Mouse (Mus musculus) bone marrow macrophage, adult 2 months (primary cell): ENCODE measurements at regions not wholly inside any gene's neighbourhood (a gene's known extent, or its start where the extent isn't known, plus 50 kb on each side); places are given as distances from the start of the nearest gene placed in this dataset.

Experiments
- H3K27ac ChIP-seq: 2 replicates; pipeline ENCODE4 v1.5.1; 2012; ENCODE audit warnings: low read depth, low read length; ENCODE audit not compliant: insufficient read depth
- H3K4me1 ChIP-seq: 2 replicates; pipeline ENCODE4 v1.6.1; 2012; ENCODE audit warnings: low read length; ENCODE audit not compliant: control insufficient read depth, insufficient read depth
- H3K4me3 ChIP-seq: 2 replicates; pipeline ENCODE4 v1.5.1; 2012; ENCODE audit warnings: mild to moderate bottlenecking, low read length, moderate library complexity; ENCODE audit not compliant: insufficient read depth
- CTCF ChIP-seq: IDR thresholded peaks from 2 replicates; pipeline ENCODE4 v1.5.1; 2012; ENCODE audit warnings: low read depth, mild to moderate bottlenecking, low read length, moderate library complexity
- POLR2A ChIP-seq: IDR thresholded peaks from 2 replicates; pipeline ENCODE4 v1.6.1; 2012; ENCODE audit warnings: mild to moderate bottlenecking, low read depth, low read length, borderline replicate concordance

- Histone ChIP-seq H3K27ac (no peak overlapping the region), H3K4me3 (no peak overlapping the region), H3K4me1 (peaks cover 2% of the 10 kb centered on the region)
- TF ChIP-seq POLR2A = no peak
- no peak for TF ChIP-seq CTCF
Observed at GRCm38 (mm10) chr13:97594851-97595250, 165.6 kb downstream of the Gm10260 start.

DNA sequence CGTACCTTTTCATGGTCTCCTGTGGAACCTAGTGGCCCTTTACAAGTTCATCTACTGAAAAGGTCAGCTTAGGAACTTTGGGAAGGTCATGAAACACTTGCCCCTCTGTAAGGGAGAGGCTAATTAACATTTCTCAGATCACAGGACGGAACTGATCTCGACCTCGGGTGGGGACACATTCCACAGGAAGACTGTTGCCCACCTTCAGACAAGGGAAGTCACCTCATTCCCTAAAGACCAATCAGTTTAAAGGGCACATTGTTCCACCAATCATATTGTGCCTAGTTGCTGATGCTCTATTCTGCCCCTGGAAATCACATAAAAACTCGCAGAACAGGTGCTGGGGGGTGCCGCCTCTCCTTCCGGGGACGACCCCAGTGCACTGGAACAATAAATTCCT, 170.8 kb downstream of the Gm10260 start:
- TF ChIP-seq CTCF (no peak), POLR2A (no peak)
- Histone ChIP-seq H3K4me1 (peaks cover 15% of the 10 kb centered on the region), H3K27ac (no peak overlapping the region), H3K4me3 (no peak overlapping the region)

DNA sequence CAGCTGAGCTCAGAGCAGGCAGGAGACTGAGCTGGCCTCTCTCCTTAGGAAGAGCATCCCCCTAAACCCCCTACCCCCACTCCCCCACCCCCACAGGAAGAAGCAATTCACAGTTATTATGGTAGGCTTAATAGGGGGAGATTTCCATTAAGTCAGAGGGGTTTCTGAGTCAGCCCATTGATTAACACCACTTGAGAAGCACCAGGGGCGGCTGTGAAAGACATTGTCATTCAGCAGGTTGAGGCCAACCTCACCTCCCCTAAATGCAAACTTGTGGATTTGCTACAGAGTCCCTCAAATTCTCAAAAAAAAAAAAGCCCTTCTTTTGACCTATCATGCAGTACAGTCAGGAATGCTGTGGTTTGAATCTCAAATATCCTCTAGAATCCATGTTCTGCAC, 172.3 kb downstream of the Gm10260 start:
- H3K27ac ChIP-seq = no peak overlapping the region
- H3K4me1 ChIP-seq = peaks cover 28% of the 10 kb centered on the region
- no peak for TF ChIP-seq CTCF
- TF ChIP-seq POLR2A = no peak
- H3K4me3 ChIP-seq = no peak overlapping the region

DNA sequence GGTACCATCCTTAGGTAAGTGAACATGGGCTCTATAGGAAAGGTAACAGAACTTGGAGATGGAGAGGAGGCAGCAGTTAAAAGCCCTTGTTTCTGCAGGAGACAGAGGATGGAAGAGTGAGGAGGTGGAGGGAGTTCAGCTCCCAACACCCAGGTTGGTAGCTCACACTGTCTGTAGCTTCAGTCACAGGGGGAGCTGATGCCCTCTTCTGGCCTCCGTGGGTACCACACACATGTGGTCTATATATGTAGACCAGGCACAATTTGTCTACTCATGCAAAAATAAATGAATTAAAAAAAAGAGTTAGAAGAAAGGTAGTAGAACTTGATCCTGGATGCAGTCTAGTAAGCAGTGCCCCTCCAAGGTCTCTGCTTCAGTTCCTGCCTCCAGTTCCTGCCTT, 173.3 kb downstream of the Gm10260 start:
- Histone ChIP-seq H3K4me3 (no peak overlapping the region), H3K27ac (no peak overlapping the region), H3K4me1 (peaks cover 30% of the 10 kb centered on the region)
- TF ChIP-seq POLR2A (no peak), CTCF (no peak)

GRCm38 (mm10) chr13:97584045-97584444, 176.4 kb downstream of the Gm10260 start:
- Histone ChIP-seq H3K27ac (peak overlapping the region; percentile 65), H3K4me3 (no peak overlapping the region), H3K4me1 (peaks cover 29% of the 10 kb centered on the region)
- TF ChIP-seq POLR2A (no peak), CTCF (no peak)

GRCm38 (mm10) chr13:97581380-97581779, 179.1 kb downstream of the Gm10260 start:
- no peak overlapping the region for H3K4me3 ChIP-seq
- TF ChIP-seq CTCF (no peak), POLR2A (no peak)
- no peak overlapping the region for H3K27ac ChIP-seq
- peaks cover 33% of the 10 kb centered on the region for H3K4me1 ChIP-seq

DNA sequence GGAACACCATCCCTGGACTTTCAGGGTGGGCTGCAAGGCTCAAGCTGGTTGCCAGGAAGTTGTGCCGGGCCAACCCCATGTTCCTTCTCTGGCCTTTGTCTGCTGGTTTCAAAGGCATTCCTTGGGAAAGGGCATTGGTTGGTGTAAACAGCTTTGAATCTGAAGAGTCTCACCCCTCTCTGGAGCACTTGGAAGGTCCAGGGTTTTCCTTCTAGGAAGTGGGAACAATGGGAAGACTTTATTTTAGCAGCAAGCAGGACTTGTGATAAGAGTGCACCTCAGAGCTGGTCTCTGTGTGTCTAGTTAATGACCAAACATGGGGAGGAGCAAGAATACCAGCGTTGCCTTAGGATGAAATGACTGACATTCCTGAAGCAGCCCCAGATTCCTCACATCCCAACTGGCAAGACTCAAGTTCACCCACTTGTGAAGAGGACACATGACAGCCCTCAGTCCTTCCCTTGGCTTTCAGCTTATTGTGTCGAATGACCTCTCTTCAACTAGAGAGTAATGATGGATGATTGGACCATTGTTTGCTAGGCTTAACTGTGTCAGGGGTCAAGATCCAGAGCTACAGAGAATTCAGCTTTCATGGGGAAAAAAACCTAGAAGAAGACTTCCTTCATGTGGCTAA, 180.1 kb downstream of the Gm10260 start:
- no peak overlapping the region for H3K4me3 ChIP-seq
- no peak overlapping the region for H3K27ac ChIP-seq
- no peak for TF ChIP-seq CTCF
- no peak for TF ChIP-seq POLR2A
- peaks cover 28% of the 10 kb centered on the region for H3K4me1 ChIP-seq

DNA sequence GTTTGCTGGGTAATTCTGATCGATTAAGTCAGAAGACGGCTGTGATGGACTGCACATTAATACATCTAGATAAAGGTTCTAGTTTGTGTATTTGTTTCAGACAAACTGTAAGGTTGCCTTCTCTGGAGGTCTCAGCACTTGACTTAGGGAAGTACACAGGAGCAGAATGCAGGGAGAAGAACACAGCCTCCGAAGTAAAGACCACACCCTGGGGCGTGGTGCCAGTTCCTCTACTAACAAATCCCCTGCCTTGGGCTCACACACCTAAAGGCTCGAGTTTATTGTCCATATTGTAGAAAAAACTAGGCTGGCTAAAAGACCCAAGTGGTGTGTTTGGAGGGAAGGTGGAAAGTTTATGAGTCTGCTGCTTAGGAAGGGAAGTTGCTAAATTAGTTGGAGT, 181.8 kb downstream of the Gm10260 start:
- no peak overlapping the region for H3K27ac ChIP-seq
- H3K4me1 ChIP-seq = peaks cover 19% of the 10 kb centered on the region
- no peak overlapping the region for H3K4me3 ChIP-seq
- TF ChIP-seq CTCF (no peak), POLR2A (no peak)

DNA sequence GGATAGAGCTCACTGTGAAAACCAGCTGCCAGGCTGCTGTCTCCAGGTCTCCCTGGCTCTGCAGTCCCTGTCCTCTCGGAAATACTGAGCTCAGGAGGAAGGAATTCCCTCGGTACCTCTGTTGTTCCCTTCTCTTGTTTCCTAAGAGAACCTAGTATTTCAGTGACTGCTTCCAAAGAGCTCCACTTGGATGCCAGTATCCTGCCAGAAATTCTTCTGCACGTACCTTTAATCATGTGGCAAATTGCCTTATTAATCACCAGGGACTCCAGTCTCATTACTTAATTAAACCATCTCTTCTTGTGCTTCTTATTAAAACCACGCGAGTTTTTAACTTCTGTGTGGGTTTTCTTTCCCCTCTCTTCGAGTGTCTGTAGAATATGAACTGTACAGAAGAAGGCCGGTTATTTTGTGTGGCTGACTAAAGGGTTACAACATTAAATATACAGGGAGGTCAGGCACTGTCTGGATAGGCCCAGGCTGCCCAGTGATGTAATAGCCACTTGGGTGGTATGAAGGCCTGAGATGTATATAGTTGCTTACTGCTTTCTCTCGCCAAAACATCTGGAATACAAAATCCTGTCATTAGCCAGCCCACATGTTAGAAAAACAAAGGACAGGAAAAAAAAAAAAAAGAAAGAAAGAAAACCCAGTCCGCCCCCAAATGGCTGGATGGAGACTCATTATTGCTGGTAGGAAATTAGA, 183.2 kb downstream of the Gm10260 start:
- TF ChIP-seq CTCF (no peak), POLR2A (no peak)
- Histone ChIP-seq H3K4me1 (peaks cover 19% of the 10 kb centered on the region), H3K4me3 (no peak overlapping the region), H3K27ac (no peak overlapping the region)

DNA sequence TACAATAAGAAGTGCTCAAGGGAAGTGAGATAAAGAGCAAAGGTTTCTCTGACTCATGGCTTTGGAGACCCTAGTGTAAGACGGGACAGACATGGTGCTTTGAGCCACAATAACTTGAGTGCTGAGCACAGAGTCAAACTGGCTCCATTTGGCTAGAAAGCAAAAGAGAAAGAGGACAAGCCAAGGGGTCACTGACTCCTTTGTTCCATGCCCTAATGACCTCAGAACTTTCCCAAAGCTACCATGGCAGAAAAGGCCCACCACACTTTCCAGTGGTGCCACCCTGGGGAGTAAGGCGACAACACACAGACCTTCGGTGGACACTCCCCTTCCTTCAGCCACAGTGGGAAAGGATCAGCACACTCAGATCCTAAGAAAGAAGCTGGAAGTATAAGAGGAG, 186.8 kb downstream of the Gm10260 start:
- TF ChIP-seq CTCF (no peak), POLR2A (no peak)
- H3K4me3 ChIP-seq = no peak overlapping the region
- H3K27ac ChIP-seq = no peak overlapping the region
- peaks cover 25% of the 10 kb centered on the region for H3K4me1 ChIP-seq
